Mouse (Mus musculus) MEL (cell line): ENCODE measurements at regions not wholly inside any gene's neighbourhood (a gene's known extent, or its start where the extent isn't known, plus 50 kb on each side); places are given as distances from the start of the nearest gene placed in this dataset.
"Not testable (repeated sequence)": the region's sequence is repeated elsewhere in the genome, so short reads cannot be mapped to it uniquely, and the experiment has no call there.

Experiments used
- DNase-seq: peaks from one replicate; pipeline ENCODE4 v3.0.0; 2011; ENCODE audit warnings: low read depth, low spot score
- H3K27ac ChIP-seq: 2 replicates; pipeline ENCODE4 v1.5.1; 2012; ENCODE audit warnings: low read depth, mild to moderate bottlenecking, control low read depth, low read length, moderate library complexity; ENCODE audit not compliant: control insufficient read depth
- H3K27me3 ChIP-seq, 2 experiments: fragments of 150-350 bp in 1 of 2; sonication (generic) in 1 of 2; 2 replicates each; pipeline ENCODE4 v1.6.1; 2012; ENCODE audit warnings: low read length in 2 of 2, mild to moderate bottlenecking in 2 of 2, improper control_type of control experiment in 1 of 2, moderate library complexity in 1 of 2; ENCODE audit not compliant: insufficient read depth in 2 of 2, control insufficient read depth in 1 of 2
- H3K36me3 ChIP-seq, 2 experiments: 2 replicates each; pipeline ENCODE4 v1.6.1; 2012 to 2014; ENCODE audit warnings: low read length in 2 of 2, improper control_type of control experiment in 1 of 2, inconsistent platforms in 1 of 2, mild to moderate bottlenecking in 1 of 2; ENCODE audit not compliant: insufficient read depth in 2 of 2, control insufficient read depth in 1 of 2
- H3K4me1 ChIP-seq, 2 experiments: fragments of 150-350 bp in 1 of 2; sonication (generic) in 1 of 2; 2 replicates each; pipeline ENCODE4 v1.6.1; 2012; ENCODE audit warnings: low read length in 2 of 2, improper control_type of control experiment in 1 of 2, mild to moderate bottlenecking in 1 of 2; ENCODE audit not compliant: insufficient read depth in 2 of 2, control insufficient read depth in 1 of 2
- H3K4me3 ChIP-seq, 2 experiments: fragments of 150-350 bp in 1 of 2; sonication (generic) in 1 of 2; 2 replicates each; pipeline ENCODE4 v1.5.1; 2012; ENCODE audit warnings: low read depth in 2 of 2, low read length in 2 of 2, mild to moderate bottlenecking in 2 of 2, moderate library complexity in 2 of 2, control low read depth in 1 of 2, improper control_type of control experiment in 1 of 2; ENCODE audit not compliant: control insufficient read depth in 1 of 2, insufficient read depth in 1 of 2
- H3K79me2 ChIP-seq: 2 replicates; pipeline ENCODE4 v1.6.1; 2012; ENCODE audit warnings: mild to moderate bottlenecking, low read length, moderate library complexity; ENCODE audit not compliant: control insufficient read depth, poor library complexity, insufficient read depth
- H3K9ac ChIP-seq: 2 replicates; pipeline ENCODE4 v1.6.1; 2012; ENCODE audit warnings: low read depth, mild to moderate bottlenecking, control low read depth, low read length, moderate library complexity; ENCODE audit not compliant: control insufficient read depth, poor library complexity, severe bottlenecking
- H3K9me3 ChIP-seq: fragments of 150-350 bp; sonication (generic); replicated peaks from 2 replicates; pipeline ENCODE4 v1.6.1; 2012; ENCODE audit warnings: mild to moderate bottlenecking, low read length, improper control_type of control experiment, moderate library complexity; ENCODE audit not compliant: insufficient read depth
- E2F4 ChIP-seq: IDR thresholded peaks from 2 replicates; pipeline ENCODE4 v1.6.1; 2011; ENCODE audit warnings: low read depth, low read length, improper control_type of control experiment, borderline replicate concordance
- GATA1 ChIP-seq: IDR thresholded peaks from 2 replicates; pipeline ENCODE4 v1.6.1; 2011; ENCODE audit warnings: low read depth, low read length, improper control_type of control experiment
- HCFC1 ChIP-seq: IDR thresholded peaks from 2 replicates; pipeline ENCODE4 v1.6.1; 2012; ENCODE audit warnings: low read depth, mild to moderate bottlenecking, inconsistent platforms, low read length, improper control_type of control experiment, moderate library complexity
- MXI1 ChIP-seq: IDR thresholded peaks from 2 replicates; pipeline ENCODE4 v1.6.1; 2011; ENCODE audit warnings: mild to moderate bottlenecking, low read depth, low read length, improper control_type of control experiment
- NELFE ChIP-seq: IDR thresholded peaks from 2 replicates; pipeline ENCODE4 v1.6.1; 2011; ENCODE audit warnings: low read depth, low read length, improper control_type of control experiment
- POLR2A ChIP-seq, 2 experiments: IDR thresholded peaks; 2 replicates each; pipeline ENCODE4 v1.6.1; 2011 to 2012; ENCODE audit warnings: low read length in 2 of 2, mild to moderate bottlenecking in 2 of 2, control low read depth in 1 of 2, improper control_type of control experiment in 1 of 2, low read depth in 1 of 2, moderate library complexity in 1 of 2; ENCODE audit not compliant: control insufficient read depth in 1 of 2, insufficient read depth in 1 of 2, poor library complexity in 1 of 2
- SIN3A ChIP-seq: IDR thresholded peaks from 2 replicates; pipeline ENCODE4 v1.6.1; 2012; ENCODE audit warnings: low read length, improper control_type of control experiment, inconsistent platforms
- TBP ChIP-seq: IDR thresholded peaks from 2 replicates; pipeline ENCODE4 v1.8.0; 2011; ENCODE audit warnings: low read depth, low read length, improper control_type of control experiment

- not testable (repeated sequence) for H3K9me3 ChIP-seq, H3K9ac ChIP-seq, H3K27ac ChIP-seq, H3K36me3 ChIP-seq, H3K27me3 ChIP-seq, DNase-seq, H3K79me2 ChIP-seq, H3K4me1 ChIP-seq
- TF ChIP-seq GATA1, result peak; percentile 31; the same call in 1 of the 2 replicates
- H3K4me3 ChIP-seq, result peak overlapping the region in 1 of 2 experiments; percentile 70; a peak in 1 of 4 replicates
These were observed 235.4 kb upstream of the Cts3 start for GRCm38 (mm10) chr13:61805300-61805699.

GRCm38 (mm10) chr13:61804168-61804874, 234.4 kb upstream of the Cts3 start:
- peak; percentile 87 for DNase-seq
- H3K36me3 ChIP-seq, H3K4me1 ChIP-seq, H3K27me3 ChIP-seq, H3K9me3 ChIP-seq, H3K79me2 ChIP-seq: not testable (repeated sequence)
- Histone ChIP-seq H3K4me3 (peak overlapping the region; percentile 70 to 78), H3K27ac (peak overlapping the region; percentile 70), H3K9ac (peak overlapping the region; percentile 75)
- TF ChIP-seq TBP (0 out of 2 replicates have a peak, but pooled peaks have one; percentile 12), MXI1 (peak; percentile 40; the same call in 1 of the 2 replicates), HCFC1 (peak; percentile 64), SIN3A (peak; percentile 49), NELFE (peak; percentile 27; the same call in 1 of the 2 replicates), E2F4 (peak; percentile 92), POLR2A (IDR thresholded peaks at IDR 0.05; ENCODE audit: control insufficient read depth in 1 of 2, insufficient read depth in 1 of 2, low read depth in 1 of 2, low read length in 2 of 2, poor library complexity in 1 of 2) (peak in 1 of 2 experiments; percentile 63; a peak in 1 of 4 replicates)

GRCm38 (mm10) chr13:61803763-61804162, 233.8 kb upstream of the Cts3 start:
- peak overlapping the region; percentile 67 for H3K9ac ChIP-seq
- H3K36me3 ChIP-seq, H3K4me1 ChIP-seq, H3K9me3 ChIP-seq, H3K27me3 ChIP-seq, H3K27ac ChIP-seq, DNase-seq, H3K79me2 ChIP-seq: not testable (repeated sequence)
- H3K4me3 ChIP-seq, result peak overlapping the region; percentile 43 to 57; a peak in 3 of 4 replicates

DNA sequence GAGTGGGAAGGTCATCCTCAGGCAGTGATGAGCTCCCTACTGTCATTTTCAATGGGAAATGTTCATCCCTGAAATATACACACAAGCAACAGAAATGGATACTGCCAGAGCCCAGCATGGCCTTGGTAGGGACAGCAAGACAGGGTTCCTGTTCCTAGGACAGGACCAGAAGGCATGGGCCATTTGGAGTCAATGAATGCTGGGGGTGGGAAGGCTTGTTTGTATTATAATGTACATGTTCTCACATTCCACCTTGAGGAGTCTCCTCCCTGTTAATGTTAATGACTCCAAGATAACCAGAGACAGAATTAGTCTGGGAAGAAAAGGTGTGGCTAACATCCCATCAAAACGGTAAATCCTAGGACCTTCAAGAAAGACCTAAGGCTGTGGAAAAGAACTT, 193.5 kb upstream of the Cts3 start:
- not testable (repeated sequence) for H3K4me1 ChIP-seq, H3K9ac ChIP-seq, H3K79me2 ChIP-seq

More for the DNA sequence above, 193.5 kb upstream of the Cts3 start:
- H3K36me3 ChIP-seq, H3K4me3 ChIP-seq, H3K9me3 ChIP-seq, H3K27ac ChIP-seq, H3K27me3 ChIP-seq, DNase-seq: not testable (repeated sequence)
